Mouse (Mus musculus): Measurements from ENCODE around the gene Dip2a. TPM values are rescaled to one million over a fixed set of nuclear protein-coding genes. Genes with fewer than 3 reads are reported as not detected.

Dip2a gene
- 17.1 and 35.3 TPM in 2 replicates for polyA plus RNA-seq (2021; fragmentation: Nextera tagmentation)
- long read RNA-seq, experiment 1, full-length matches to known transcripts, result 7 of 42 reads
- long read RNA-seq, experiment 1, partial matches to known transcripts, result 25 of 42 reads
- long read RNA-seq, experiment 1, other reads (novel, unspliced or antisense), result 10 of 42 reads
- long read RNA-seq, experiment 2, partial matches to known transcripts, result 3 of 26 reads
- long read RNA-seq, experiment 2, other reads (novel, unspliced or antisense), result 22 of 26 reads

DNA sequence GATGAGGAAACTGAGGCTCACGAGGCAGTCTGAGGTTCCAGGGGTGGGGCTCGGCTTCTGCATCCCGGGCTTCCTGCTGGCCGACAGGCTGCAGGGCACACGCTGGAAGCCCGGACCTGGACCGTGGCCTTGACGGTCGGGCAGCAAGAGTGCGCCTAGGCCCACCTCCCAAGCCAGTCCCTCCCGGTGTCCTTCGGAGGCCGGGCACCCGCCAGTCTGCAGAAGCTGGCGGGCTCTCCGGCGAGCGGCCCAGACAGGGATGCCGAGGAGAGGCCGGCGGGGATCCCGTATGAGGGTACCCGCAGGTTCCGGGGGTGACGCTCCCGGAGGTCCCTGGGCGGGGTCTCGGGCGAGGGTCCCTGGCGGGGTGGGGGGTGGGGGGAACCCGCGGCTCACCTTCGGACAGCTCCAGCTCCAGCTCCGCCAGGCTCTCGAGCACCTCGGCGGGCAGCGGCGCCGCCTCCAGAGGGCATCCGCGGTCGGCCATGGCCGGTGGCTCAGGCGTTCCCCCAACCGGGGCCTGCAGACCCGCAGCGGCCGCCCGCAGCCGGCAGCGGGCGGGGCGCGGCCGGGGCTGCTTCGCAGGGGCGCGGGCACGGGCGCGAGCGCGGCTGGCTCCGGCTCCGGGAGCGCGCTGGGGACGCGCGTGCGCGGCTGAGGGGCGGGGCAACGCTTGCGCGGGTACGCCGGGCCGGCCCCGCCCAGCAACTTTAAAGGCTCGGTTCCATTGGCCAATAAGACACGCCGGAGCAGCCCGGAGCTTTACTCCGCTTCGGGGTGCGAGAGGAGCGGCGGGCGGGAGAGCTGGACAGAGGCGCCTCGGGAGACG is at the start of gene Dip2a:
TSS of gene Dip2a (minus strand) at position 581 of the 829 bp plus-strand sequence.

DNA sequence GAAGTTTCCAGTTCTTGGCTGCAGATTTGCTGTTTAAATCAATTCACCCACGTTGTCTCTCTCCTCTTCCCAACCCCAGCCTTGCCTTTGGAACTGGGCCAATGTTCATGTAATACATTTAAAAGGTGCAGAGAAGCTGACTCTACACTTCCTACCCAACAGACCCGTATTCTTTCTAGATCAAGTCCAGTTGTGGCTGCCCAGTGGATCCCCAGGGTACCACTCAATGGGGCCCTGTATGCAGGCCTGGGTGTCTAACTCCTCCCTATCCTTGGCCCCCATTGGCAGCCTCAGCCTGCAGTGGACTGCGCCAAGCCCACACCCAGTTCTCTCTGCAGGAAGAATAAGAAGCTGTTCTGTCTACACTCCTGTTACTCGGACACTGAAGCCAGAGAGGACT is 91.6 kb downstream of the Dip2a start, which contains the start of gene S100b:
TSS of gene S100b (plus strand) at position 318 of the 400 bp plus-strand sequence.

DNA sequence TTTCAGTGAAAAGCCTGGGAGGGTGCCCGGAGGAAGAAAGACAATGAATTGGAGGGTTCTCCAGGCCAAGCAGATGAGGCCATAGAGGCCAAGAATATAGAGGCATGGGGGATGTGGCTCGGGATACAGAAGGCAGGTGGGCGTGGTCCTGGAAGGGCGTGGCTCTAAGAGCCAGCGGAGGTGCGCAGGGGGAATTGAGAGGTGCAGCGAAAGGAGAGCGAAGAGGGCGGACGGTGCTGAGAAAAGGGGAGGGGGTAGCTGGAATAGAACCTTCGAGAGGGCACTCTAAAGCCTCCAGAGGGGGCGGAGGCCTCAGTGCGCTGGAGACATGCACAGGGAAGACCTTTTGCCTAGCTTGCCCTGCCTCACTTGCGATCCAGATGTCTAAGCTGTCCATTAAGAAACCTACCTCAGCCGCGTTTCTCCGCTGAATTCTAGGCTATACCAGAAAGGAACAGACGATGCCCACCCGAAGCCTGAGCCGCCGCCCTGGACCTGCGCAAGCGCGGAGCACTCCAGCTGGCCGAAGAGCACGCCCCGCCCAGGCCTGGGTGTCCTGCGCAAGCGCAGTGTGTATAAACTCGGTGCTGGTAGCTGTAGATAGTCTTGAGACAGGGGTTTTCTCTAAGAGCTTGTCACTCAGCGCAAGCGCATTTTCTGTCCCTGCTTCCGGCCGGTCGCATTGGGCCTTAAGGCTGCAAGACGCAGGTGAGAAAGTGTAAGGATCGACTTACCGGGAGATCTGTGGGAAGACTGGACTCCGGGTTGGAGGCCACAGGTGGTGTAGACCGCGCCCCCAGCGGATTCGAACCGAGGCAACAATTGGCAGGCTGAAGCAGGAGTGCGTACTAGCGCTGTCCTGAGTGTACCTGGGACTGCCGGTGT is 107.5 kb downstream of the Dip2a start, which contains the start of gene Prmt2:
TSS of gene Prmt2 (minus strand) at position 525 of the 885 bp plus-strand sequence.

Other genes starting within 250 kb of the Dip2a start
- gene Slc5a4b, start 234.3 kb downstream of the Dip2a start, polyA plus RNA-seq (2021; fragmentation: Nextera tagmentation), result not detected in 2 replicates
- gene Slc5a4a, start 197.8 kb downstream of the Dip2a start, polyA plus RNA-seq (2021; fragmentation: Nextera tagmentation), result not detected in 2 replicates
- gene Prmt2, start 107.4 kb downstream of the Dip2a start, polyA plus RNA-seq (2021; fragmentation: Nextera tagmentation), result 61.9 and 87.9 TPM in 2 replicates
- gene S100b, start 91.4 kb downstream of the Dip2a start, polyA plus RNA-seq (2021; fragmentation: Nextera tagmentation), result 138 and 155 TPM in 2 replicates
- not detected in 2 replicates for gene AC141477.1, start 95.2 kb upstream of the Dip2a start, polyA plus RNA-seq (2021; fragmentation: Nextera tagmentation)
- 6.5 and 9.8 TPM in 2 replicates for gene Pcnt, start 97.5 kb upstream of the Dip2a start, polyA plus RNA-seq (2021; fragmentation: Nextera tagmentation)
- gene 2610028H24Rik, start 103.8 kb upstream of the Dip2a start, polyA plus RNA-seq (2021; fragmentation: Nextera tagmentation), result not detected in 2 replicates
- gene Mcm3ap, start 123.6 kb upstream of the Dip2a start, polyA plus RNA-seq (2021; fragmentation: Nextera tagmentation), result 34.4 and 39.8 TPM in 2 replicates
- 3.4 and 3.9 TPM in 2 replicates for gene Ybey, start 123.8 kb upstream of the Dip2a start, polyA plus RNA-seq (2021; fragmentation: Nextera tagmentation)
- gene Lss, start 186.3 kb upstream of the Dip2a start, polyA plus RNA-seq (2021; fragmentation: Nextera tagmentation), result 12.4 and 16.4 TPM in 2 replicates
- not detected in 2 replicates for gene Spatc1l, start 217.0 kb upstream of the Dip2a start, polyA plus RNA-seq (2021; fragmentation: Nextera tagmentation)
- 0.06 TPM in 1 of 2 replicates, not detected in the other for gene Ftcd, start 230.4 kb upstream of the Dip2a start, polyA plus RNA-seq (2021; fragmentation: Nextera tagmentation)